Mouse (Mus musculus) E14TG2a.4 (cell line): ENCODE data around the gene D630045J12Rik.

ENCODE experiments used
- H3K27me3 ChIP-seq: 2 replicates; pipeline ENCODE4 v1.6.1; 2014; ENCODE audit warnings: low read length, control low read depth; ENCODE audit not compliant: insufficient read depth
- H3K36me3 ChIP-seq: 2 replicates; pipeline ENCODE4 v1.6.1; 2014; ENCODE audit warnings: low read length, control low read depth; ENCODE audit not compliant: insufficient read depth
- H3K4me1 ChIP-seq: replicated peaks from 2 replicates; pipeline ENCODE4 v1.6.1; 2014; ENCODE audit warnings: low read depth, low read length, control low read depth
- H3K4me3 ChIP-seq: replicated peaks from 2 replicates; pipeline ENCODE4 v1.5.1; 2014; ENCODE audit warnings: mild to moderate bottlenecking, low read length
- H3K9me3 ChIP-seq: 2 replicates; pipeline ENCODE4 v1.6.1; 2014; ENCODE audit warnings: low read length, control low read depth
- CTCF ChIP-seq: conservative IDR thresholded peaks from 2 replicates; pipeline ENCODE4 v1.5.1; 2014; ENCODE audit warnings: low read length
- NANOG ChIP-seq: IDR thresholded peaks from 2 replicates; pipeline ENCODE4 v1.6.1; 2014; ENCODE audit warnings: borderline replicate concordance, low read length, mixed read lengths
- POU5F1 ChIP-seq: IDR thresholded peaks from 2 replicates; pipeline ENCODE4 v1.6.1; 2014; ENCODE audit warnings: low read length, borderline replicate concordance

The D630045J12Rik gene

GRCm38 (mm10) chr6:38120681-38121371 is 133.0 kb downstream of the D630045J12Rik start:
- peaks cover 22% of the 10 kb centered on the region for H3K9me3 ChIP-seq
- no peaks in the 10 kb centered on the region for H3K27me3 ChIP-seq
- H3K4me3 ChIP-seq = no peak overlapping the region
- no peak for TF ChIP-seq NANOG
- TF ChIP-seq CTCF = no peak
- no peak for TF ChIP-seq POU5F1
- no peaks in the 10 kb centered on the region for H3K36me3 ChIP-seq
- H3K4me1 ChIP-seq = peaks cover 3% of the 10 kb centered on the region; the same call in 1 of the 2 replicates

DNA sequence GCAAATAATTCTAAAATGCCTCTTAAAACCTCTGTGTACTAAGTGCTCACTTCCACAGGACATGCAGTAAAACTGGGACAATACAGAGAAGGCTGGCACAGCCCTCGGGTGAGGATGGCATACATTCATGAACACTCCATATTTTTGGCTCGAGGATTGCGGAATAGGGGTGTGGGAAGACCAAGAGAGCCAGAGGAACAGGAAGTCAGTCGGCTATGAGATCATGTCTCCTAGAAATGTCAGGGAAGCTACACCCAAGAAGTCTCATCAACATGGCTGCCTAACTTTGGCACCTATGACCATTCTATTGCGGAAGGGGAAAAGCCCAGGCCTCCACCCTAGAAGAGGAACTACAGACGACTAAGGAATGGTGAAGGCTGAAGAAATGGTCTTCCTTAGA is 135.5 kb downstream of the D630045J12Rik start:
- peaks cover 22% of the 10 kb centered on the region for H3K9me3 ChIP-seq
- H3K4me3 ChIP-seq = no peak overlapping the region
- H3K27me3 ChIP-seq = no peaks in the 10 kb centered on the region; the same call in 1 of the 2 replicates
- H3K36me3 ChIP-seq = no peaks in the 10 kb centered on the region
- TF ChIP-seq POU5F1 = no peak
- TF ChIP-seq NANOG = no peak
- no peak for TF ChIP-seq CTCF
- peaks cover 3% of the 10 kb centered on the region; the same call in 1 of the 2 replicates for H3K4me1 ChIP-seq

- Histone ChIP-seq H3K4me1 (peaks cover 3% of the 10 kb centered on the region; the same call in 1 of the 2 replicates), H3K4me3 (no peak overlapping the region), H3K27me3 (no peaks in the 10 kb centered on the region; the same call in 1 of the 2 replicates), H3K9me3 (peaks cover 22% of the 10 kb centered on the region), H3K36me3 (no peaks in the 10 kb centered on the region)
- TF ChIP-seq CTCF = no peak
- TF ChIP-seq NANOG = no peak
- no peak for TF ChIP-seq POU5F1
Observed at GRCm38 (mm10) chr6:38116107-38116770, 137.6 kb downstream of the D630045J12Rik start.

DNA sequence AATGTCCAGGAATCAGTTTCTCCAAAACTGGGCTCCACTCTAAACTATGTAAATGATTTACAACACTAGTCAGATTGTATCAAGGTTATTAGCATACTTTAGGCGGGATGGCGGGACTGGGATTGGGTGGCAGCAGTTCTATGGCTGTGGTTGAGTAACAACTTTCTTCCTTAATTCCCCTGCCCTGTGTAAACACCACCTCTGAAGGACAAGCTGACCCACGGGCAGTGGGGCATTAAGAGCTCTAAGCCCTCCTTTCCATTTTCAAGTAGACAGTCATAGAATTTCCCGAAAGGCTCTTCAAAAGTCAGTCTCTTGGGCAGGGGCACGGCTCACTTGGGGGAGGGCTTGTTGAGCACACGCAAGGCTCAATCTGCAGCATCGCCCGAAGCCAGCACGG is 142.9 kb downstream of the D630045J12Rik start:
- TF ChIP-seq CTCF (no peak), POU5F1 (no peak), NANOG (no peak)
- Histone ChIP-seq H3K4me3 (no peak overlapping the region), H3K27me3 (peaks cover 3% of the 10 kb centered on the region), H3K36me3 (no peaks in the 10 kb centered on the region), H3K4me1 (peaks cover 43% of the 10 kb centered on the region), H3K9me3 (no peaks in the 10 kb centered on the region)

DNA sequence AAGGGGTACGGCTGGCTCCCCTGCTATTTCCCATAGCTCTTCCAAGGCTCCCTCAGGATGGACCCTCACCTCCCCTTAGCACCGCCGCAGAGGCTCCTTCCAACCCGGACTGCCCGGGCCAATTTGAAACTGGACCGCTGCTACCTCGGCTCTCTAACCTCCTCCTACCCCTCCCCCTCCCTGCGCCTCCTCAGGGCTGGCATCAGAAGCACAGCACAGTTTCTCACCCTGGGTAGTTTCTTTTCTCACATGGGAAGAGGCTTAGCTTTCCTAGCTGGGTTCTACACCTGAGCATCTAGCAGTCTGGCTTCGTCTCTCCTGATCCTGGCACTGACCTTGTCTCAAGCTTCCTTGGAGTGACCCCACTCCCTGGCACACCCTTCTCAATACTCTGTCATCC is 143.9 kb downstream of the D630045J12Rik start:
- no peaks in the 10 kb centered on the region for H3K36me3 ChIP-seq
- H3K4me3 ChIP-seq = peak overlapping the region; percentile 63
- no peaks in the 10 kb centered on the region for H3K9me3 ChIP-seq
- H3K4me1 ChIP-seq = peaks cover 43% of the 10 kb centered on the region
- TF ChIP-seq NANOG (no peak), CTCF (no peak)
- H3K27me3 ChIP-seq = peaks cover 3% of the 10 kb centered on the region; the same call in 1 of the 2 replicates

GRCm38 (mm10) chr6:38109160-38109795 is 144.5 kb downstream of the D630045J12Rik start, which contains the start of gene Tmem213:
Tmem213 (plus strand) TSS chr6:38109255.
- H3K4me3 ChIP-seq = peak within 1 kb of the TSS; percentile 63
- TF ChIP-seq POU5F1 (no peak), NANOG (no peak), CTCF (no peak)
- peaks cover 3% of the 10 kb centered on the region; the same call in 1 of the 2 replicates for H3K27me3 ChIP-seq
- H3K4me1 ChIP-seq = peaks cover 43% of the 10 kb centered on the region
- no peaks in the 10 kb centered on the region for H3K9me3 ChIP-seq
- no peaks in the 10 kb centered on the region for H3K36me3 ChIP-seq

- no peak for TF ChIP-seq NANOG
- no peak for TF ChIP-seq CTCF
- no peak for TF ChIP-seq POU5F1
- no peaks in the 10 kb centered on the region for H3K9me3 ChIP-seq
- peaks cover 3% of the 10 kb centered on the region; the same call in 1 of the 2 replicates for H3K27me3 ChIP-seq
- peaks cover 49% of the 10 kb centered on the region for H3K4me1 ChIP-seq
- no peak overlapping the region for H3K4me3 ChIP-seq
- no peaks in the 10 kb centered on the region for H3K36me3 ChIP-seq
Observed at GRCm38 (mm10) chr6:38108449-38108848, 145.4 kb downstream of the D630045J12Rik start.

GRCm38 (mm10) chr6:38105924-38106323 is 147.9 kb downstream of the D630045J12Rik start:
- Histone ChIP-seq H3K4me1 (peaks cover 54% of the 10 kb centered on the region), H3K4me3 (no peak overlapping the region), H3K9me3 (no peaks in the 10 kb centered on the region), H3K27me3 (peaks cover 3% of the 10 kb centered on the region; the same call in 1 of the 2 replicates), H3K36me3 (no peaks in the 10 kb centered on the region)
- no peak for TF ChIP-seq NANOG
- no peak for TF ChIP-seq POU5F1
- no peak for TF ChIP-seq CTCF
